Mouse (Mus musculus) c-Kit-positive CD71-negative TER-119-negative erythroid progenitor cells, embryonic 14.5 days (primary cell): Measurements from ENCODE around the gene Pkmyt1.

Source experiments
- DNase-seq: peaks from one replicate; pipeline ENCODE4 v3.0.0-alpha.2; 2013; ENCODE audit warnings: low read depth

Pkmyt1 gene

GRCm38 (mm10) chr17:23722376-23723125 lies 3.6 kb upstream of the Pkmyt1 start, which contains the start of gene 1520401A03Rik:
TSS of gene 1520401A03Rik (minus strand) at chr17:23722783.
- DNase-seq: no peak

GRCm38 (mm10) chr17:23725477-23725876 lies 659 bp upstream of the Pkmyt1 start:
- DNase-seq: no peak

- no peak for DNase-seq
Measured at GRCm38 (mm10) chr17:23726758-23727142, 614 bp downstream of the Pkmyt1 start.

GRCm38 (mm10) chr17:23730441-23730840 lies 4.3 kb downstream of the Pkmyt1 start:
- no peak for DNase-seq

GRCm38 (mm10) chr17:23734341-23734740 lies 8.2 kb downstream of the Pkmyt1 start:
- DNase-seq: no peak

GRCm38 (mm10) chr17:23737493-23738445 lies 11.6 kb downstream of the Pkmyt1 start:
- DNase-seq: no peak

GRCm38 (mm10) chr17:23738836-23739201 lies 12.7 kb downstream of the Pkmyt1 start:
- DNase-seq: no peak

- no peak for DNase-seq
Measured at GRCm38 (mm10) chr17:23739202-23740135, 13.3 kb downstream of the Pkmyt1 start.

GRCm38 (mm10) chr17:23740136-23740584 lies 14.0 kb downstream of the Pkmyt1 start:
- DNase-seq: peak; percentile 74

GRCm38 (mm10) chr17:23740598-23741021 lies 14.5 kb downstream of the Pkmyt1 start, which contains the start of gene Paqr4:
TSS of gene Paqr4 (minus strand) at chr17:23740867.
- no peak for DNase-seq

GRCm38 (mm10) chr17:23741359-23742209 lies 15.4 kb downstream of the Pkmyt1 start:
- DNase-seq: no peak

GRCm38 (mm10) chr17:23742210-23742793 lies 16.2 kb downstream of the Pkmyt1 start:
- no peak for DNase-seq

GRCm38 (mm10) chr17:23742941-23743340 lies 16.8 kb downstream of the Pkmyt1 start:
- no peak for DNase-seq

GRCm38 (mm10) chr17:23744076-23744475 lies 17.9 kb downstream of the Pkmyt1 start:
- DNase-seq: no peak

- no peak for DNase-seq
Measured at GRCm38 (mm10) chr17:23744651-23745050, 18.5 kb downstream of the Pkmyt1 start.

GRCm38 (mm10) chr17:23745301-23746251 lies 19.4 kb downstream of the Pkmyt1 start, which contains the start of gene Kremen2:
TSS of gene Kremen2 (minus strand) at chr17:23745833.
- DNase-seq: no peak

- DNase-seq: no peak
Measured at GRCm38 (mm10) chr17:23746311-23746710, 20.2 kb downstream of the Pkmyt1 start.

GRCm38 (mm10) chr17:23746767-23747166 lies 20.6 kb downstream of the Pkmyt1 start:
- DNase-seq: no peak

- DNase-seq: no peak
Measured at GRCm38 (mm10) chr17:23747471-23747870, 21.3 kb downstream of the Pkmyt1 start.
